Mouse (Mus musculus) gastrocnemius, adult 8-10 months (tissue): ENCODE results near the gene Olfr1164. TPM values are rescaled to one million over a fixed set of nuclear protein-coding genes. Genes with fewer than 3 reads are reported as not detected.

Experiments used
- DNase-seq, 2 experiments: peaks; one replicate each; pipeline ENCODE4 v3.0.0; 2022; ENCODE audit warnings: low spot score in 2 of 2
- total RNA-seq, 4 experiments: library from RNA; stranded (reverse); gene quantifications; 2 replicates each; pipeline ENCODE4 v1.2.4; 2022

Olfr1164 gene
- not detected for total RNA-seq

GRCm38 (mm10) chr2:88093866-88094265 lies at the start of gene Olfr1164:
Gene Olfr1164, minus strand, starts transcription at chr2:88093966.
- no peak for DNase-seq

- no peak for DNase-seq
Measured at GRCm38 (mm10) chr2:88128172-88128571, 34.4 kb upstream of the Olfr1164 start, which contains the start of gene Olfr1166. Gene Olfr1166, minus strand, starts transcription at chr2:88128272.

GRCm38 (mm10) chr2:88071730-88072129 lies 22.0 kb downstream of the Olfr1164 start, which contains the start of gene Olfr1163:
Gene Olfr1163, minus strand, starts transcription at chr2:88071830.
- DNase-seq = no peak

GRCm38 (mm10) chr2:88063587-88063986 lies 30.2 kb downstream of the Olfr1164 start:
- DNase-seq = no peak

- DNase-seq = no peak
Measured at GRCm38 (mm10) chr2:88051029-88051428, 42.7 kb downstream of the Olfr1164 start, which contains the start of gene Olfr1162. Gene Olfr1162, minus strand, starts transcription at chr2:88051129.

Other genes starting within 250 kb of the Olfr1164 start
- gene Olfr1150-ps1, start 250.0 kb downstream of the Olfr1164 start, total RNA-seq = not detected
- gene Olfr1151, start 238.1 kb downstream of the Olfr1164 start, total RNA-seq = not detected
- gene Olfr1152, start 227.5 kb downstream of the Olfr1164 start, total RNA-seq = not detected
- gene Olfr1153, start 199.0 kb downstream of the Olfr1164 start, total RNA-seq = not detected
- gene Olfr1154, start 188.8 kb downstream of the Olfr1164 start, total RNA-seq = not detected
- gene Olfr1155, start 148.8 kb downstream of the Olfr1164 start, total RNA-seq = not detected
- gene Olfr1156, start 140.9 kb downstream of the Olfr1164 start, total RNA-seq = not detected
- gene Olfr1157, start 125.7 kb downstream of the Olfr1164 start, total RNA-seq = not detected
- gene Olfr74, start 119.3 kb downstream of the Olfr1164 start, total RNA-seq = not detected
- gene Olfr1158, start 103.9 kb downstream of the Olfr1164 start, total RNA-seq = not detected
- not detected for gene Olfr1160, start 85.7 kb downstream of the Olfr1164 start, total RNA-seq
- not detected for gene Olfr1161, start 71.2 kb downstream of the Olfr1164 start, total RNA-seq
- gene Olfr73, start 56.3 kb downstream of the Olfr1164 start, total RNA-seq = not detected
- gene Olfr1162, start 42.8 kb downstream of the Olfr1164 start, total RNA-seq = not detected
- not detected for gene Olfr1163, start 22.1 kb downstream of the Olfr1164 start, total RNA-seq
- not detected for gene Olfr1166, start 34.3 kb upstream of the Olfr1164 start, total RNA-seq
- gene Olfr1167, start 61.2 kb upstream of the Olfr1164 start, total RNA-seq = not detected
- gene Olfr1168, start 87.9 kb upstream of the Olfr1164 start, total RNA-seq = not detected
- gene Olfr1170, start 134.4 kb upstream of the Olfr1164 start, total RNA-seq = not detected
- gene Olfr1173, start 185.9 kb upstream of the Olfr1164 start, total RNA-seq = not detected
- gene Olfr1174-ps, start 221.2 kb upstream of the Olfr1164 start, total RNA-seq = not detected
- gene Olfr1175-ps, start 233.2 kb upstream of the Olfr1164 start, total RNA-seq = not detected
- not detected for gene Olfr1176, start 242.8 kb upstream of the Olfr1164 start, total RNA-seq